ENCODE assay signal across 1 mouse cellular context in genomic region chr1:90602759-90603560, GRCm38 (mm10).
TF ChIP-seq lines count a peak whose summit lies in the region.

TSS of gene Cops8 (plus strand) at chr1:90602981.

TF ChIP-seq in CH12.LX, 34 proteins besides CTCF, POLR2A, EP300 and RAD21 (continued from another document):
- TF ChIP-seq ETS1 (conservative IDR thresholded peaks at IDR 0.05; ENCODE audit: low read depth, low read length), result no peak; the same call in 1 of the 2 replicates
- TF ChIP-seq HCFC1 (IDR thresholded peaks at IDR 0.05; ENCODE audit: low read depth, low read length), result peak; percentile 99
- 0 out of 2 replicates have a peak, but pooled peaks have one; percentile 64 for TF ChIP-seq RCOR1 (conservative IDR thresholded peaks at IDR 0.05; ENCODE audit: low read depth, low read length)
- TF ChIP-seq CHD1 (IDR thresholded peaks at IDR 0.05; ENCODE audit: low read depth, low read length), result no peak
- peak; percentile 80 for TF ChIP-seq ZMIZ1 (IDR thresholded peaks at IDR 0.05; ENCODE audit: low read depth, low read length)
- no peak for TF ChIP-seq JUND (conservative IDR thresholded peaks at IDR 0.05; ENCODE audit: low read depth, low read length)
- TF ChIP-seq NRF1 (IDR thresholded peaks at IDR 0.05; ENCODE audit: low read depth, low read length), result peak; percentile 90
- peak; percentile 94 for TF ChIP-seq SIN3A (IDR thresholded peaks at IDR 0.05; ENCODE audit: low read length)
- TF ChIP-seq TBP (conservative IDR thresholded peaks at IDR 0.05; ENCODE audit: low read depth, low read length), result peak; percentile 85
